Mouse (Mus musculus) cerebral cortex, adult 2 months (tissue): ENCODE measurements around the gene Acad9.

Source experiments
- WGBS: fragments of 180-500 bp; shearing (Covaris S2); methylation state at CpG from one replicate; pipeline ENCODE4 v1.1.7; 2018; 5-methylcytosine and 5-hydroxymethylcytosine counted together

The Acad9 gene

DNA sequence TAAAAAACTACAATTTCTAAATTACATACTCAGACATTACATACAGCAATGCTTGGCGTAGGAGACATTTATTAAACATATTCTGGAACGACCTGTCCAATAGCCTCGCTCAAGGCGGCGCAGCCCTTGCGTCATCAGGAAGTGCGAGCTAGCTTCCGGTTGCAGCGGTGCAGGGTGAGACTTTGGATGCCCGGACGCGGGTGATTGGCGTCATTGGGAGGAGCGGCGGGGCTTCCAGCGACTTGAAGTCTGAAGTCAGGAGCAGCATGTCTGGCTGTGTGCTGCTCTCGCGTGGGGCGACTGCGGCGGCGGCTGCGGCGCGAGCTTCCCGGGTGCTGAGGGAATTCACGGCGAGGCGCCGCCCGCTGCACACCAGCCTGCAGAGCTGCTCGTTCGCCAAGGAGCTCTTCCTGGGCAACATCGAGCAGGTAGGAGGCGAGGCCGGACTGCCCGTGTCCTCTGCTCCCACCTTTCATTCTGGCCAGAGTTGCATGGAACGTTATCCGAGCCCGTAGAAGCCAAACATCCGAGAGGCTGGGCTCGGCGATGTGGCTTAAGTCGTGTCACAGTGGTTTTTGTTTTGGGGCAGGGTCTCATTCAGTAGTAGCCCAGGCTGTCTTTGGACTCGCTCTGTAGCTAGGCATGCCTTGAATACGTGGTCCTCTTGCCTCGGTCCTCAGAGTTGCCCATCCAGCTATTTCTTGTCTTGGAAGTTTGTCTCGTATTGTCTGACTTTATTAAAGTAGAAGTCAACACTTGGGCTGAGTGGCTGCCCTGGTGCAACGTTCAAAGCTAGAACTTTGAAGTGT lies at the start of gene Acad9:
TSS of gene Acad9 (plus strand) at position 137 of the 809 bp plus-strand sequence.
- WGBS: 1% methylated on average over 49 of the region's 49 CpGs

DNA sequence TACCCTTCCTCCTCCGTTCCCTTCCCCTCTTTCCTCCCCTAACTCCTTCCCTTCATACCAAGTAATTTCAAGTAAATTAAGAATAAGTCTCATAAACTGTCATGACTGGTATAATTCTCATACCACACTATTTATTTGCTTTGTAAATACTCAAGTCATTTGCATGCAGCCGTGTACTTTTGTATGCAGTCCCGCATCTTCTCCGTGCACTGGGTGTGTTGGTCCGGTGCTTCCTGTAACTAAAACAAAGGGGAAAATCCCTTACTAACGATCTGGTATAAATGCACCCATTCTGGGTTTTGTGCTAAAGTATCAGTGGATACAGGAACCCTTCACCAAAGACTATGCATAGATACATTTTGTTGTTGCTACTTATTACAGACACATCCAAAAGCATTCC lies 40.0 kb upstream of the Acad9 start:
- WGBS: 59% methylated on average over 6 of the region's 6 CpGs

DNA sequence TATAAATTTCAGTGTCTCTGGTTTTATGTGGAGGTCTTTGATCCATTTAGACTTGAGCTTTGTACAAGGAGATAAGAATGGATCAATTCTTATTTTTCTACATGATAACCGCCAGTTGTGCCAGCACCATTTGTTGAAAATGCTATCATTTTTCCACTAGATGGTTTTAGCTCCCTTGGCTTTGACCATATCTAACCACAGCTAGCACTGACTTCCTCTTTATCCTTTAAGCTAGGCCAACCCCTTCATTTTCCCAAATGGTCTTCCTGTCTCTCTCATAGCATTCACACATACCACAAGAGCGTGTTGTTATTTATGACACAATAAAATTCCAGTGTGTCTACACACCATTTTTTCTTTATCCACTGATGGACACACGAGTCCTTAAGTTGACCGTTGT lies 35.8 kb upstream of the Acad9 start:
- 92% methylated on average over 4 of the region's 4 CpGs for WGBS

DNA sequence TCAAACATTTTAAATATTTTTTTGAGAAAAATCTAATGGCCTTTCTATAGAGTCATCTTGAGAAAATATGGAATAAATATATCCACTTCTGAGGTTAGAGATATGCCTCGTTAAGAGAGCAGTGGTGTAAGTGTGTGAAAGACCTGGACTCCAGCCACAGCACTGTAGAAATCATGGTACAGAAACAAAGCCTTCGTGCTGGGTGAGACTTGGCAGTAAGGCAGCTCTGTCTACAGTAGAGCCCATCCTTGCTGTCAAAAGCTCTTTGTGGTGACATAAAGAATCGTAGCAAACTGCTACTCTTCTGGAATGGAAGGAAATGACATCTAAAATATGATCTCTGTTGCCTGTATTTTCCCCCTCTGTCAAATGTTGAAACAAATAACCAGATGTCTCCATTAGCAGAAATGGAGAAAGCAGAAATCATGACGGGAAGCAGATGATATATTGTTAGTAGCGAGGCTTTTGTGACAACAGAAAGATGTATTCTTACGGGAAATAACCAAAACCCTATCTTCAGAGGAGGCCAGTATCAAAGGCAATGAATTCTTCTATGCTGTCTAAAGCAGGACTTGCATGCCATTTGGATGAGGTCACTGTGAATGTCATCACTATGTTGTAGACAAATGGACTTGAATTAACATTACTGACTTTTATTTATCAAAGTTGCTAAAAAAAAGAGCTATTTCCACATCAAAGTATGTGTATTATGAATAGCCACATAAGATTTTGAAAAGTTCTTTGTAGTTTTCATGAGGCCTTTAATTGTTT lies 33.9 kb upstream of the Acad9 start:
- 52% methylated on average over 6 of the region's 6 CpGs for whole genome bisulfite sequencing

DNA sequence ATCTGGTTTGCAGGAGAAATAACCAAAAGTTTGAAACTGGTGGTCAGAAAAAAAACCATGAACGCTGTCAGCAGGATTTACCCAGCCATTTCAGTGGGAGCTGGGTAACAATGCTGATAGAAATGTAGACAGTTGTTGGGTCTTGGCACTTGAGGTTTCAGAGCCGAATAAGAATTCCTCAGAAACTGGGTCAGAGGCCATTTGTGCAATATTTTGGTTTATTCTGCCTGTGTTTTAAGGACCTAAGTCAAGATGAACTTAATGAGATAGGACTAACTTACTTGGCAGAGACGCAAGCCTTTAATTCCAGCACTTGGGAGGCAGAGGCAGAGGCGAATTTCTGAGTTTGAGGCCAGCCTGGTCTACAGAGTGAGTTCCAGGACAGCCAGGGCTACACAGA lies 20.7 kb upstream of the Acad9 start:
- 73% methylated on average over 4 of the region's 4 CpGs for WGBS

DNA sequence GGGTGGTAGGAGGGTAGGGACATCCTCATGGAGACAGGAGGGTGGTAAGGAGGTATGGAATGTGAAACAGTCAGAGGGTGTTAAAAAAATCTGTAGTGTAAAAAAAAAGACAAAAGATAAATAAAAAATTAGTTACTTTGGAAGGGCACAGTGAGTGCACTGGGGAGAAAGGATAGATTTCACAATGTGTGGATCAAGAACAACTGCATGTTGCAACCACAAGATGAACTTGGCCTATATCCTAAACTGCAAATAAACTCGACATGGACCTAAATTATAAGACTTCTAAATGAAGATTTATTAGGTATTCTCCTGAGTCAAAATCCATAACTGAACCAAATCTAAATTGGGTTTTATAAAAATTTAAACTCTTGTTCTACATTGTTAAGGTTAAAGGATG lies 16.7 kb upstream of the Acad9 start:
- WGBS: 86% methylated on average over 1 of the region's 1 CpGs

DNA sequence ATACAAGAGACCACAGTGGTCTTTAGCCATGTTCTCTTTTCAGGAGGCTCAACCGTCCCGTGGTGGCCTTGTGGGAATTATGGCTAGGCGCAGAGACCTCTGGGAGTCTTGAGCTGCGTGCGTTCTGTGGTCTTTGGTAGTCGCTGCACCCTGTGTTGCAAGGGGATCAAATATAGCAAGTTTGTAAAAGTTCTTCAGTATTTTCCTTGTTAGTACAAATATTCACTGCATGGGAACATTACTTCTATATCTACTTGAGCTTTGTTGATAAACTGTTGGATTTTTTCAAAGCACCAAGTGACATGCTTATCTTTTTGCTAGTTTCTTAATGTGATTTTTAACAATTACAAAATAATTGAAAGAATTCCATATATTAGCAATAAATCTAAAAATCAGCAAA lies 12.3 kb upstream of the Acad9 start, which contains the start of gene Ccdc144b:
TSS of gene Ccdc144b (minus strand) at position 101 of the 400 bp plus-strand sequence.
- 91% methylated on average over 6 of the region's 6 CpGs for WGBS

DNA sequence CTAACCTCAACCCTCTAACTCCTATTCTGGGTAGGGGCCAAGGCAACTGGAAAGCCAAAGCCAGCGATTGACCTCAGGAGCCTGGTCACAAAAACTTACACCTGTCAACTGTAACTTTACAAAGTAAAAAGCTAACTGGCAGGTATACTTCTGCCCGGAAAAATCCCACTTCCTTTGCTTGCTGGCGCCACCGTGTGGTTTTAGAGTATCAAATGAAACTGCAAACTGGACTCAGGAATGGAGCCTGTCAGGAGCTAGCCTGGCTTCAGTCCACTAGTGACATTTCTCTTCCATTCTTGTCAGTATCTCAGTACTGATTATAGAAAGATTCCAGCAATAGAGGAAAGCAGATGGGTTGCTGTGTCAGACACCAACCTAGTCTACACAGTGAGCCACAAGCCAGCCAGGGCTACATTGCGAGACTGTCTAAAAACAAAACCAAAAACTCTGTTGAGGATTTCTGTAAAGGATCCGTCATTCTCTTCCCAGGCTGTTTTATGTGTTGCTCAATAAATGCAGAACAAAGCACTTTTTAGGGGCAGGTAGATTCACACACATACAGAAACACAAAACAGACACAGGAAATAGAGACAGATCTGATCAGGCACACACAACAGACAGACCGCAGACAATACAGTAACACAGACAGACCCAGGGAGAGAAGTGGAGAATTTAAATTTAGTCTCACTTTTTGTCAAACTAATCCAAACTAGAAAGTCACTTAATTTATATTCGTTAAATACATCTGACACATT lies 5.5 kb upstream of the Acad9 start:
- WGBS: 29% methylated on average over 8 of the region's 8 CpGs

DNA sequence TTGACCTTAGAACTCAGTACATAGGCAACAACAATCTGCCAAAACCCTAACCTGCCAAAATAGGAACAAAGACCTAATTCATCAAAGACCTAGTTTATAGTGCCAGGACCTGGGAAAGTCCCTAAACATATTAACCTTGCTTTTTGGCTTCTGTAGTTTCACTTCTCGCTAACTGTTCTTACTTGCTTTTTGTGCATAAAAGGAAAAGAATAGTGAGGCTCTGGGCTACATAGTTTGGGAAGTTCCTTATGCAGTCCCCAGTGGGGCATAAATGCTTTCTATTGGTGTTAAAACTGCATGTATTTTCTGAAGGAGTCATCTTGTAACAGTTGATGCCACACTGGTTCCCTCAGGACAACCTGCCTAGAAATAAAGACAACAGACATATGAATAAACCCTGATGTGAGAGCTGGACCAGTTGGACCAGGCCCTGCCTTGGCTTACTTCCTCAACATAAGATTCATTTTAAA lies 1.2 kb upstream of the Acad9 start:
- WGBS: 83% methylated on average over 1 of the region's 1 CpGs

DNA sequence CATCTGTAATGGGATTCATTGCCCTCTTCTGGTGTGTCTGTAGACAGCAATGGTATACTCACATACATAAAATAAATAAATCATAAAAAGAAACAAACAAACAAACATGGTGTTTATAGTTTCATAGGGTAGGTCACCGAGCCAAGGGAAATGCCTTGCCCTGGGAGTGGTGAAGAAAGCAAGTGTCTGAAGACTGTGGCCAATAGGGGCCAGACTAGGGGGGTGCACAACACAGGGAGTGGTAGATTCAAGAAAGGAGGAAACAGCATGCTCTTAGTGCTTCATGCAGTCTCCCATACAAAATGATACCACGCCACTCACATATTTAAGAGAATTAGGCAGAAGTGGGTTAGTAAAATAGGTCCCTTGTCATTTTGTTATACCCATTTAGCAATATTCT lies 613 bp upstream of the Acad9 start:
- WGBS: 96% methylated on average over 2 of the region's 2 CpGs

DNA sequence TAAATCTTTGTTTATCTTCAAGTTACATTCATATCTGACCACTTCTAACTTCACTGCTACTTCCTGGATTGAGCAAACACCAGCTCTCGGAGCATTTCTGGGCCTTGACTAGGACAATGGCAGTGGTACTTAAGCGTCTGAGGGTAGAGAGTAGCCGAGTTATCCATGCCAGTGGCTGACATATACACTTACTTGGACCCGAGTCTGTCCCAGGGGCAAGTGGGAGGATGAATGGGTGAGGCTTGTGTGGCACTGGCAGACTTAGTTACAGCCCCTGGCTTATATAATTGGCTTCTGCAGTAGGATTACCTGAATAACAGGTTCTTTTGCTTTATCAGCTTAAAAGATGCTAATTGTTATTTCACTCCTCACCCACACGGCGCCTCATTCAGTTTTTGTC lies 2.0 kb downstream of the Acad9 start:
- 81% methylated on average over 6 of the region's 6 CpGs for WGBS

DNA sequence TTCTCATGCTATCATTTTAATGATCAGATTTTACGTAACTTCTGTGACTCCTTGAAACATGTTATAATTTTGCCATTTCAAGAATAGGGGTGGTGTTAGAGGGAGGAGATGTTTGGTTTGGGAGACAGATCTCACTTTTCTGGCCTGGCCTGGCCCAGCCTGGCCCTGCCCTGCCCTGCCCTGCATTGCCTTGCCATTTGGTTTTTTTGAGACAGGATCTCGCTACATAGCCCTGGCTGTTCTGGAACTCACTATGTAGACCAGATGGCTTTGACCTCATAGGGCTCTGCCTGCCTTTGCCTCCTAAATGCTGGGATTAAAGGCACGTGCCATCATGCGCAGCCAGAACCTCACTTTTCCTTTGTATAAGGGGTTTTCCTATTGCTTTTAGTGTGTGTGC lies 4.7 kb downstream of the Acad9 start:
- 99% methylated on average over 4 of the region's 4 CpGs for WGBS

DNA sequence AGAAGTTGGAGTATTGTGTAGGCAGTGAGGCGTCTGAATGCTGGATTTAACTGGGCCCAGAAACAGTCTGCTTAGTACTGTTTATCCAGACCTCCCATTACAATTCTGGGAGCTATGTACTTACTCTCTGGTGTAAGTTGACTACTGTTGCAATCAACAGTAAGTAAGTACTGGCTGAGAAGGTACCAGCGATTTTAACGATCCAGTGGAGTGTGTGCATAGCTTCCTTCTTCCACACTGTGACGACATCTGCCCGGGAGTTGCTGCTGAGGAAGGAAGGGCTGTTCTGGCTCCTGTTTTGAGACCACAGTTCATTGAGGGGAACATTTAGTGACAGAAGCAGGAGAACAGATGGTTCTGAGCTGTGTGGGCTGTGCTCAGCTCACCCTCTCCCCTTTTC lies 5.3 kb downstream of the Acad9 start:
- 70% methylated on average over 5 of the region's 5 CpGs for WGBS

DNA sequence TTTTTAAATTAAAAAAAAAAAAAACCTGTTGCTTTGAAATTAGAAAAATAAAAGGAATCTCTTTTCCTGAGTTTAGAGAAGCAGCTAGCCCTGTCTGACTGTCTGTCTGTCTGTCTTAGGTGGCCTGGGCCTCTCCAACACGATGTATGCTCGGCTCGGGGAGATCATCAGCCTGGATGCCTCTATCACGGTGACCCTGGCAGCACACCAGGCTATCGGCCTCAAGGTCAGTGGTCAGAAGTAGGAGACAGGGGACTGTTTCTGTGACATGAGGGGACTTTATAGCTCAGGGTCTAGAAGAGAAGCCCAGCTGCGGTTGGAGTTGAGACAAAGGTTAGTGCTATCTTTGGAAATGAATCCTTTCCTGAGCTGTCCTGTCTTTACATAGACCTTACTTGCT lies 8.5 kb downstream of the Acad9 start:
- 96% methylated on average over 6 of the region's 6 CpGs for whole genome bisulfite sequencing

DNA sequence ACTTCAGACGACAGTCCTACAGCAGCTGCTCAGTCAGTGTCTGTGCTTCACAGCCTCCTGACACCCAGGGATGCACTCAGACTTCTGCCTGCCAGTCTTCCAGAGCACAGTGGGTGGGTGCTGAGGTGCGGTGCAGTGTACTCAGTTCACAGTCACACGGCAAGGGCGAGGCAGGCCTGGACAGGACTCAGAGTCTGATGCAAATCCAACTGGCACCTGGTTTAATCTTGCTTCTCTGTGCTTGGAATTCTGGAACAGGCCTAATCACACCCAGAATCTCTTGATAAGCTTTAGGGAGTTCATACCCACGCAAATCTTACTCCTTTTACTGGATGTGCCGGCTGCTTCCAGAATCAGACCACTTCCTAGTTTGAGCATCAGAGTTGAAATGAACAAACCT lies 9.7 kb downstream of the Acad9 start:
- 92% methylated on average over 6 of the region's 6 CpGs for WGBS

DNA sequence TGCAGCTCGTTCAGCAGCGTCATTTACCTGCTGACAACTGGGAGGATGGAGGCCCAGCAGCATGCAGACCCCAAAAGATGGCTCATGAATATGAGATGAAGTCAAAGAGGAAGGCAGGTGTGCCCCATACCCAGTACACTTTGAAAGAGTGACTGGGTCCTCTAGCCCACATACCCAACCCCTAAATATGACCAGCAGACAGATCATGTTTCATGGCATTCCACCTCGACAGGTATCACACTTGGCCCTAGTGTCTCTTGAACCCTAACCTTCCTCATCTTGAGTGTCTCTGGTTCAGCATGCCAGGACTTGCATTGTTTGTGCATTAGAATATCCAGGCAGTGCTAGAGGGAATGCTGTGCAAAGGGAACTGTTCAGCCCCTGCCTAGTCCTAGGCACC lies 11.6 kb downstream of the Acad9 start:
- WGBS: 96% methylated on average over 3 of the region's 3 CpGs

DNA sequence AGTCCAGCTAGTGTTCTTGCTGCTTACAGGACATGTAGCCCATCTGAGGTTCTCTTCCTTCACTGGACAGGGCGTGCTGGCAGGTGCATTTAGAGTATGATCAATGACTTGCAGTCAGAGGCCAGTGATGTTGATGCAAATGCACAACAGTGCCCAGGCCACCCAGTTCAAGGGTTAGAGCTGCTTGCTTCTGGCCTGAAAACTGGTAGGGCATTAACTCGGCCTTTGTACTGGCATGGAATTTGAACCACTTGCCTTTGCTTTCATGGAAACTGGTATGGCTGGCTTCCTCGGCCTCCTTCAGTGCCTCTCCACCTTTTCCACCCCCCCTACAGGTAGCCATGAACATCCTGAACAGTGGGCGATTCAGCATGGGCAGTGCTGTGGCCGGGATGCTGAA lies 14.1 kb downstream of the Acad9 start:
- 95% methylated on average over 5 of the region's 5 CpGs for WGBS

DNA sequence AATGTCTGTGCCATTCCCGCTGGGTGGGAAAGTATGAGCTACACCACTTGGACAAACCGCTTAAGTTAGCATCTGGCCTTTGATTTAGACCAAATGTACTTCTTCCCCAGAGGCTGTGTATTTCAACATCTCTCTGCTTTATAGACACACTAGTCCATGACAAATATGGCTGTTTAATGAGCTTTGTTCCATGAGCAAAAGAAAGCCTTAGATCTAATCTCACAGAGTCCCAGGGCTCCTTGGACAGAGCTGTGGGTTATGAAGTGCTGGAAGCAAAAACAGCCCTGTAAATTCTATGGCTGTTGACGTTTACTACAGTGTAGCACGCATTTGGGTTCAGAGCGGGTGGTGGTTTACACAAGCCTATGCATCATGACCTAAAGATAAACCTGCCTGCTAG lies 15.0 kb downstream of the Acad9 start:
- 96% methylated on average over 5 of the region's 5 CpGs for WGBS

DNA sequence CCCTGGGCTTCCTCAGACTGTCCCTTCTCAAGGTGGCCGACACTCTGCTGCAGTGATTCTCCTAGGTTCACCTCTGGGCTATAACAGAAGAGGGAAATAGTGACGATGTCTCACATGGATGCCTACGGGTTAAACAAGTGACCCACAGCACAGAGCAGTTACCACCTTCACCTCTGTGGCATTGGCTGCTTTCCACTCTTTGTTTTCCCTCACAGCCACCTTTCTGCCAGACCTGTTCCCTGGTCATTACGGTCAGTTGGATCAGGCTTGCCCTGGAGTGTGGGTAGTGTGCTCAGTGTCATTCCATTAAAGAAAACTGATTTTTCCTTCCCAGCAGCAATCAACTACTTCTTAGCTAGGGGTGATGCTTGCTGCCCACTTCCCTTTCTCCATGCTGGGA lies 17.1 kb downstream of the Acad9 start:
- 94% methylated on average over 4 of the region's 4 CpGs for WGBS

DNA sequence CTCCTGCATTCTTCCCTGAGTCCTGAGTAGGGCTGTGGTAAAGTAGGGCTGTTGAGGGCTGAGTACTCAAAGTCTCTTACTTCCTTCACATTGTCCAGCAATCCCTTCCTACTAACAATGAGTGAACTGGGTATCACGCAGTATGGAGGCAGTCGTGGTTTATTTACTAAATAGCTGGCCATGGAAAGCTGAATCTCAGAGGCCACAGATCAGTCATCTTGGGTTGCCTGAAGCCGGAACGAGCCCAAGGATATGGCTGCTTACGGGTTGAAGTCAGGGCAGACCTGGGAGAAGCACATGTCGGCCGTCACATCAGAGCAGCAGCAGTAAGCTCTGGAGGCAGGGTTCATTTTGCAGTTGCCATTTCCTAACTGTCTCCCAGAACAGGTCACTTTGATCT lies 17.6 kb downstream of the Acad9 start:
- WGBS: 96% methylated on average over 7 of the region's 7 CpGs

DNA sequence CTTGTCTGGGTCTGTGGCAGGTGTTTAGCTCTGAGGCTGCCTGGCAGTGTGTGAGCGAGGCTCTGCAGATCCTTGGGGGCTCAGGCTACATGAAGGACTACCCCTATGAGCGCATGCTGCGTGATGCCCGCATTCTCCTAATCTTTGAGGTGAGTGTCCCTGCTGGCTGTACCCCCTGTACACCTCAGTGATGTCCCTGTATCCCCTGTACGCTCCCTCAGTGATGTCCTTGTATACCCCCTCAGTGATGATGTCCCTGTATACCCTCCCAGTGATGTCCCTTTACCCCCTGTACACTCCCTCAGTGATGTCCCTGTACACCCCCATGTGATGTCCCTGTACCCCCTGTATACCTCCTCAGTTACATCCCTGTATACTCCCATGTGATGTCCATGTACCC lies 19.6 kb downstream of the Acad9 start:
- WGBS: 98% methylated on average over 5 of the region's 5 CpGs

DNA sequence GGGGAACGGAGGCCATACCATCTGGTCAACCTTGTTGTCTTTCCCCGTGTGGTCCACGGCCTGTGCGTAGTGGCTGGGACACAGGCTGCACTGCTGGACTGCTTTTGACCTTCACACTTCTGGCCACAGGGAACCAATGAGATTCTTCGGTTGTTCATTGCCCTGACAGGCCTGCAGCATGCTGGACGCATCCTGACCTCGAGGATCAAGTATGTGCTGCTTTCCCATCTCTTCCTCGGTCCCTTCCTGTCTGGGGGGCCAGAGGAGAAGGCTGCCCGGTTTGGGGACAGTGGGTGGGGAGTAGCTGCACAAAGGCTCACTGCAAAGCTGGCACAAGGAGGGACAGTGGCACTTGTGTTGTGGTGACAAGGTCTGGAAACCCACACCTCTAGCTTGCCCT lies 21.8 kb downstream of the Acad9 start:
- 92% methylated on average over 9 of the region's 9 CpGs for WGBS
